Mouse (Mus musculus) layer of hippocampus, postnatal 10 days (tissue): ENCODE measurements around the gene Got1. TPM values are rescaled to one million over a fixed set of nuclear protein-coding genes. Genes with fewer than 3 reads are reported as not detected.

Experiments
- total RNA-seq, 2 experiments: library from RNA; stranded (reverse); gene quantifications; 2 replicates each; pipeline ENCODE4 v1.2.3; 2021

Got1 gene
- total RNA-seq, 2 experiments from 2014 or later = 185 to 197 TPM

Other genes with a start within 250 kb of the Got1 start
- 1 to 10 TPM in 1 of 2 experiments, under 1 TPM in 1; 0.75 to 1.0 TPM for gene Hpse2, start 136.2 kb downstream of the Got1 start, total RNA-seq
- 10 to 100 TPM; 34.1 to 34.5 TPM for gene Cnnm1, start 84.2 kb downstream of the Got1 start, total RNA-seq
- not detected for gene Nkx2-3, start 87.7 kb upstream of the Got1 start, total RNA-seq
- gene Slc25a28, start 150.3 kb upstream of the Got1 start, total RNA-seq = 10 to 100 TPM; 36.2 to 40.2 TPM
- gene Entpd7, start 165.1 kb upstream of the Got1 start, total RNA-seq = 10 to 100 TPM; 26.3 to 28.5 TPM
- gene Cutc, start 228.4 kb upstream of the Got1 start, total RNA-seq = 1 to 10 TPM; 5.3 to 6.2 TPM
- gene Cox15, start 228.4 kb upstream of the Got1 start, total RNA-seq = 10 to 100 TPM; 17.9 to 20.6 TPM